Mouse (Mus musculus): Measurements from ENCODE around the gene Fgfr2.

DNA sequence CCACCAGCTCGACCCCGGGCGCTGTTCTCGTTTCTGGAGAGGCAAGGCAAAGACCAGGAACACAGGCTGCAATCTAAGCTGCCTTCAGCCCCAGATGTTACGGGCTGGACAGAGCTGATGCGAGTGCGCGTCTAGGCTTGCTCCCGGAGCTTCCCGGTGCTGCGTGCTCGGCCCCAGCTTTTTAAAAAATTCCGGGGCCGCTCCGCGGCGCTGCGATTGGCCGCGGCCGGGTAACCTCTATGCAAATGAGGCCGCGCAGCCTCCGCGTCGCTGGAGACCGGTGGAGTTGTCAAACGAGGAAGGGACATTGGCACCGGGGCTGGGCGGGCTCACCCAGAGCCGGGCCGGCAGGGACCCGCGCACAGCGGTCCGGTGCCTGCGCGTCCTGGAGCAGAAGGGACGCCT, 1569.4 kb downstream of the Fgfr2 start:
- TF ChIP-seq CTCF (IDR thresholded peaks at IDR 0.05; ENCODE audit: extremely low read depth, insufficient read length, insufficient replicate concordance, low read depth, low read length) (no peak), POLR2A (IDR thresholded peaks at IDR 0.05; ENCODE audit: low read depth, low read length) (no peak)

Measured in small intestine, adult 2 months (tissue).